Mouse (Mus musculus): ENCODE data around the gene Grcc10. TPM values are rescaled to one million over a fixed set of nuclear protein-coding genes. Genes with fewer than 3 reads are reported as not detected.

Grcc10 gene
- polyA plus RNA-seq, 1 experiment from 2014 or later = 454 TPM

DNA sequence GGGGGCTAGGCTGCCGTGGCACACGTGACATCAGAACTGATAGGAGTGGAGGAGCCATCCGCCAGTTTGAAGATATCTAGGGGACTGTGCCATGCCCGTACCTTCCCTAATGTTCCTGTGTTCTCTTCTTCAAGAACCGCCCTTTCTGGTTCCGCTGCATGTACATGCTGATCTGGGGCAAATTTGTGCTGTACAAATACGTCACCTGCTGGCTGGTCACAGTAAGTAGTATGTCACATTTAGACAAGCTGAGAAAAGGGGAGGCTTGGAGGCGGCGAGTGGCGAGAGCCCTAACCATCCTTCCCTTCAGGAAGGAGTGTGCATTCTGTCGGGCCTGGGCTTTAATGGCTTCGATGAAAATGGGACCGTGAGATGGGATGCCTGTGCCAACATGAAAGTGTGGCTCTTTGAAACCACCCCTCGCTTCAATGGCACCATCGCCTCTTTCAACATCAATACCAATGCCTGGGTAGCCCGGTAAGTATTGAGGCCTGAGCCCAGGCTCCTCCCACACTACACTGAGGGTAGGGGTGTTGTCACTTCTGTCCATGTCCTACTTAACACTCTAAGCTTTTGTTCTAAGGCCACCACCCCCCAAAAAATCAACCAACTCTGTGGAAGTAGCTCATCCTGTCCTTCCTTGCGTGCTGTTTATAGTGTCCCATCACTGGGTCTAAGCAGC, 38.9 kb downstream of the Grcc10 start:
- WGBS = 91% methylated on average over 17 of the region's 17 CpGs
- no peak for DNase-seq (ENCODE audit: low spot score)
- no peaks in the 10 kb centered on the region for H3K27me3 ChIP-seq (replicated peaks; ENCODE audit: low read depth, poor library complexity, severe bottlenecking)
- H3K4me3 ChIP-seq = no peak overlapping the region
- no peak overlapping the region for H3K27ac ChIP-seq (replicated peaks)
- peaks cover 88% of the 10 kb centered on the region for H3K36me3 ChIP-seq (replicated peaks)
- no peaks in the 10 kb centered on the region for H3K9me3 ChIP-seq
- no peaks in the 10 kb centered on the region; the same call in 1 of the 2 replicates for H3K4me1 ChIP-seq

DNA sequence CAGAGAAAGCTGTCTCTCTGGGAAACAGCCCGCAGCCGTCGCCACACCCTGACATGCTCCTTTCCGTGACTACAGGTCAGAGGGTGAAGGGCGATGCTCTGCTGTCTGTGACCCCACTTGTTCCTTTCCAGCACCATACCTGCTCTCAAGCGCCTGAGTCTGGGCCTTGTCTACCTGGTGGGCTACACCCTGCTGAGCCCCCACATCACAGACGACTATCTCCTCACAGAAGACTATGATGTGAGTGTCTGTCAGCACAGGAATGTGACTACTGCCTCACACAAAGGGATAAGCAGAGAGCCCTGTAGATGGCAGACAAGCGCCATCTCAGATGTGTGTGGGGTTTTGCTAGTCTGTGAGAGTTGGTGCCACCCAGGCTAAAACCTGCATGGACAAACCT, 39.8 kb downstream of the Grcc10 start:
- no peaks in the 10 kb centered on the region for H3K9me3 ChIP-seq
- peaks cover 79% of the 10 kb centered on the region for H3K36me3 ChIP-seq (replicated peaks)
- no peak for DNase-seq (ENCODE audit: low spot score)
- WGBS = 81% methylated on average over 8 of the region's 8 CpGs
- no peak overlapping the region for H3K4me3 ChIP-seq
- no peaks in the 10 kb centered on the region for H3K27me3 ChIP-seq (replicated peaks; ENCODE audit: low read depth, poor library complexity, severe bottlenecking)
- H3K27ac ChIP-seq (replicated peaks) = no peak overlapping the region
- no peaks in the 10 kb centered on the region; the same call in 1 of the 2 replicates for H3K4me1 ChIP-seq

DNA sequence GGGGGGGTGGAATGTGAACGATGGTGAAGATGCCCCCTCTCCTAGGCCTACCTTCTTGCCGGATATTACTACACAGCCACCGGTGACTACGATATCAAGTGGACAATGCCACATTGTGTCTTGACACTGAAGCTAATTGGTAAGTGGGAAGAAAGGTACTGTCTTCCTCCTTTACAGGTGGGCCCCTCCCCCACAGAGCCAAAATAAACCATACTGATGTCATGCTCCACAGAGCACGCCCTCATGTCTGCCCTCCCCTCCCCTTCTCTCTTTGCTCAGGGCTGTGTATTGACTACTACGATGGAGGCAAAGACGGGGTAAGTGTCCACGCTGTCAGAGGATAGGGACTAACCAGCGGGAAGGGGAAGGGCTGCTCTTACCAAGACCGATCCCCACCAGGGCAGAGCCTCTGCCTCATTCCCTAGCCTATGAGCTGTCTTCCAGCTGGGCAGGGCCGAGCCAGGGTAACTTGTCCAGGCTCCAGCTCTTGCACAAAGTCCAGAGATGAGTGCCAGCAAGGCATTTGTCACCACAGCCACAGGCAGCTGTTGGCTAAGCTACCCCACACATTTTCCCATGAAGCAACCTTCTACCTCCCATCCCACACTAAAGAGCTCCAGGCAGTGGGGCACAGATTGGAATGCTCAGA, 41.1 kb downstream of the Grcc10 start:
- H3K36me3 ChIP-seq (replicated peaks) = peaks cover 73% of the 10 kb centered on the region
- no peak overlapping the region for H3K27ac ChIP-seq (replicated peaks)
- no peaks in the 10 kb centered on the region for H3K9me3 ChIP-seq
- H3K4me3 ChIP-seq = no peak overlapping the region
- H3K27me3 ChIP-seq (replicated peaks; ENCODE audit: low read depth, poor library complexity, severe bottlenecking) = no peaks in the 10 kb centered on the region
- no peak for DNase-seq (ENCODE audit: low spot score)
- WGBS = 80% methylated on average over 11 of the region's 11 CpGs
- H3K4me1 ChIP-seq = no peaks in the 10 kb centered on the region; the same call in 1 of the 2 replicates

DNA sequence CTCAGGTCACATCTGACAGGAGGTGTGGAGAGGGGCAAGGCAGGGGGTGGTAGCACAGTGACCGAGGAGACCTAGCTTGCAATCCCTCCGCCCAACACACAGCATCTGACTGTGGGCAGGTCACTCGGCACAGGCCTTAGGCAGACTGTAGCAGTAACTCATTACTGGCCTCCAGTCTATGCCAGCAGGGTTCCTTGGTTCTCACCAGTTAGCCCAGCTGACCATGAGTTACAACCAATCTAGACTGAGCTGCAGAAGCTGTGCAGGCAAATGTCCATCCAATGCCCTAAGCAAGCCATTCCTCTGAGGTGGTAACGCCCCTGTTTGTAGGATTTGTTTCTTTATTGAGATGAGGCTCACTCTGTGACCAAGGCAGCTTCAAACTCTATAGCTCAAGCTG, 41.8 kb downstream of the Grcc10 start:
- WGBS = 86% methylated on average over 4 of the region's 4 CpGs
- peaks cover 66% of the 10 kb centered on the region for H3K36me3 ChIP-seq (replicated peaks)

GRCm38 (mm10) chr6:124698751-124699150, 42.4 kb downstream of the Grcc10 start:
- WGBS = 82% methylated on average over 6 of the region's 6 CpGs
- Histone ChIP-seq H3K9me3 (no peaks in the 10 kb centered on the region), H3K4me1 (peaks cover 11% of the 10 kb centered on the region), H3K36me3 (replicated peaks) (peaks cover 60% of the 10 kb centered on the region), H3K4me3 (no peak overlapping the region), H3K27me3 (replicated peaks; ENCODE audit: low read depth, poor library complexity, severe bottlenecking) (no peaks in the 10 kb centered on the region), H3K27ac (replicated peaks) (no peak overlapping the region)
- DNase-seq (ENCODE audit: low spot score) = no peak

More for the DNA sequence above, 41.8 kb downstream of the Grcc10 start:
- no peaks in the 10 kb centered on the region for H3K27me3 ChIP-seq (replicated peaks; ENCODE audit: low read depth, poor library complexity, severe bottlenecking)
- DNase-seq (ENCODE audit: low spot score) = no peak
- H3K4me3 ChIP-seq = no peak overlapping the region
- H3K27ac ChIP-seq (replicated peaks) = no peak overlapping the region
- no peaks in the 10 kb centered on the region for H3K9me3 ChIP-seq
- H3K4me1 ChIP-seq = peaks cover 5% of the 10 kb centered on the region

- Histone ChIP-seq H3K27me3 (replicated peaks; ENCODE audit: low read depth, poor library complexity, severe bottlenecking) (no peaks in the 10 kb centered on the region), H3K27ac (replicated peaks) (no peak overlapping the region), H3K4me1 (peaks cover 20% of the 10 kb centered on the region), H3K9me3 (no peaks in the 10 kb centered on the region), H3K4me3 (no peak overlapping the region), H3K36me3 (replicated peaks) (peaks cover 38% of the 10 kb centered on the region)
- no peak for DNase-seq (ENCODE audit: low spot score)
- 90% methylated on average over 7 of the region's 7 CpGs for WGBS
Observed at GRCm38 (mm10) chr6:124696441-124697150, 44.6 kb downstream of the Grcc10 start.

GRCm38 (mm10) chr6:124694166-124694955, 46.8 kb downstream of the Grcc10 start:
- 72% methylated on average over 15 of the region's 15 CpGs for WGBS
- H3K36me3 ChIP-seq (replicated peaks) = peaks cover 16% of the 10 kb centered on the region
- no peak overlapping the region for H3K4me3 ChIP-seq
- no peak overlapping the region for H3K27ac ChIP-seq (replicated peaks)
- DNase-seq (ENCODE audit: low spot score) = no peak
- H3K27me3 ChIP-seq (replicated peaks; ENCODE audit: low read depth, poor library complexity, severe bottlenecking) = no peaks in the 10 kb centered on the region
- H3K4me1 ChIP-seq = peaks cover 20% of the 10 kb centered on the region
- no peaks in the 10 kb centered on the region for H3K9me3 ChIP-seq

GRCm38 (mm10) chr6:124693243-124693981, 47.8 kb downstream of the Grcc10 start:
- Histone ChIP-seq H3K36me3 (replicated peaks) (peaks cover 7% of the 10 kb centered on the region), H3K27ac (replicated peaks) (no peak overlapping the region), H3K27me3 (replicated peaks; ENCODE audit: low read depth, poor library complexity, severe bottlenecking) (no peaks in the 10 kb centered on the region), H3K9me3 (no peaks in the 10 kb centered on the region), H3K4me3 (no peak overlapping the region), H3K4me1 (peaks cover 20% of the 10 kb centered on the region)
- DNase-seq (ENCODE audit: low spot score) = no peak
- 70% methylated on average over 15 of the region's 15 CpGs for WGBS

- Histone ChIP-seq H3K4me3 (no peak overlapping the region), H3K36me3 (replicated peaks) (peaks cover 2% of the 10 kb centered on the region; the same call in 1 of the 2 replicates), H3K27ac (replicated peaks) (no peak overlapping the region), H3K9me3 (no peaks in the 10 kb centered on the region), H3K4me1 (peaks cover 23% of the 10 kb centered on the region), H3K27me3 (replicated peaks; ENCODE audit: low read depth, poor library complexity, severe bottlenecking) (no peaks in the 10 kb centered on the region)
- 96% methylated on average over 3 of the region's 3 CpGs for WGBS
- no peak for DNase-seq (ENCODE audit: low spot score)
Observed at GRCm38 (mm10) chr6:124690517-124690916, 50.7 kb downstream of the Grcc10 start.

All from embryonic facial prominence, embryonic 10.5 days (tissue).